Comparison of ENCODE assay signal across 8 mouse cellular contexts in genomic region chr6:113306322-113306985, GRCm38 (mm10). TPM values are rescaled to one million over a fixed set of nuclear protein-coding genes. Genes with fewer than 3 reads are reported as not detected.
A peak's percentile ranks its signal among the peaks of the same experiment; 100 is the strongest.
DNase-seq lines count a peak whose midpoint lies in the region; ATAC-seq and TF ChIP-seq lines count a peak whose summit lies in the region.

No protein-coding gene starts in this region.

- peak; percentile 100 for DNase-seq in A20 (ENCODE audit: low read depth, low spot score)
- DNase-seq in heart, adult 9 months (ENCODE audit: low spot score in 2 of 2), result peak; percentile 100
- peak; percentile 100 for DNase-seq in monocyte, adult 2 months (ENCODE audit: low read depth in 1 of 2, low spot score in 2 of 2)
- peak; percentile 100 for DNase-seq in spleen, postnatal 36 days (ENCODE audit: low spot score in 2 of 2)

- peak; percentile 98 for ATAC-seq in kidney, embryonic 14.5 days (ENCODE audit: low FRiP score, low TSS enrichment)
- peak; percentile 99 for ATAC-seq in limb, embryonic 15.5 days (ENCODE audit: insufficient number of reproducible peaks, low FRiP score, low TSS enrichment, low read depth)

- H3K4me1 ChIP-seq in bone marrow macrophage, adult 2 months (ENCODE audit: control insufficient read depth, insufficient read depth, low read length), result 0 out of 2 replicates have a peak, but pooled peaks cover 14% of the 10 kb centered on the region
- peaks cover 4% of the 10 kb centered on the region; the same call in 1 of the 2 replicates for H3K4me1 ChIP-seq in embryonic fibroblast, embryonic 13.5 days (ENCODE audit: control insufficient read depth, insufficient read depth, low read length)
- peaks cover 12% of the 10 kb centered on the region; the same call in 1 of the 2 replicates for H3K4me1 ChIP-seq in kidney, embryonic 14.5 days (ENCODE audit: control insufficient read depth, insufficient read depth, low read length)
- H3K4me1 ChIP-seq in limb, embryonic 15.5 days, result peaks cover 22% of the 10 kb centered on the region

- peak overlapping the region; percentile 69 for H3K4me3 ChIP-seq in bone marrow macrophage, adult 2 months (ENCODE audit: insufficient read depth, low read length)
- H3K4me3 ChIP-seq in embryonic fibroblast, embryonic 13.5 days (ENCODE audit: insufficient read depth, low read length), result peak overlapping the region; percentile 96
- peak overlapping the region; percentile 75 for H3K4me3 ChIP-seq in kidney, embryonic 14.5 days (ENCODE audit: low read length)
- peak overlapping the region; percentile 99 for H3K4me3 ChIP-seq in limb, embryonic 15.5 days

- peak overlapping the region; percentile 95 for H3K4me2 ChIP-seq in kidney, embryonic 14.5 days (replicated peaks; ENCODE audit: low read depth, low read length)
- peak overlapping the region; percentile 94 for H3K4me2 ChIP-seq in limb, embryonic 15.5 days

- H3K9ac ChIP-seq in kidney, embryonic 14.5 days (ENCODE audit: low read depth, low read length), result peak overlapping the region; percentile 96
- H3K9ac ChIP-seq in limb, embryonic 15.5 days, result peak overlapping the region; percentile 99

- no peak for TF ChIP-seq POLR2A in bone marrow macrophage, adult 2 months (IDR thresholded peaks at IDR 0.05; ENCODE audit: borderline replicate concordance, low read depth, low read length)
- peak; percentile 45; the same call in 1 of the 2 replicates for TF ChIP-seq POLR2A in embryonic fibroblast, embryonic 13.5 days (IDR thresholded peaks at IDR 0.05; ENCODE audit: low read depth, low read length)

- TF ChIP-seq CTCF in bone marrow macrophage, adult 2 months (IDR thresholded peaks at IDR 0.05; ENCODE audit: low read depth, low read length), result no peak
- TF ChIP-seq CTCF in embryonic fibroblast, embryonic 13.5 days (IDR thresholded peaks at IDR 0.05; ENCODE audit: borderline replicate concordance, insufficient read depth, low read length), result no peak

- peaks cover 16% of the 10 kb centered on the region for H3K36me3 ChIP-seq in kidney, embryonic 14.5 days (ENCODE audit: control insufficient read depth, insufficient read depth, low read length)
- H3K36me3 ChIP-seq in limb, embryonic 15.5 days, result peaks cover 15% of the 10 kb centered on the region

- 0% methylated on average over 49 of the region's 50 CpGs for WGBS in kidney, embryonic 14.5 days
- under 1% methylated on average over 48 of the region's 50 CpGs for WGBS in limb, embryonic 15.5 days

- no peaks in the 10 kb centered on the region for H3K9me3 ChIP-seq in kidney, embryonic 14.5 days (ENCODE audit: control insufficient read depth, low read length)
- no peaks in the 10 kb centered on the region for H3K9me3 ChIP-seq in limb, embryonic 15.5 days

- peak overlapping the region; percentile 98 for H3K27ac ChIP-seq in bone marrow macrophage, adult 2 months (ENCODE audit: insufficient read depth, low read depth, low read length)
- H3K27ac ChIP-seq in embryonic fibroblast, embryonic 13.5 days (ENCODE audit: insufficient read depth, low read length), result peak overlapping the region; percentile 100
- peak overlapping the region; percentile 98 for H3K27ac ChIP-seq in kidney, embryonic 14.5 days (ENCODE audit: low read depth, low read length)
- H3K27ac ChIP-seq in limb, embryonic 15.5 days, result peak overlapping the region; percentile 99

- H3K27me3 ChIP-seq in kidney, embryonic 14.5 days (ENCODE audit: control insufficient read depth, insufficient read depth, low read length), result no peaks in the 10 kb centered on the region
- H3K27me3 ChIP-seq in limb, embryonic 15.5 days, result no peaks in the 10 kb centered on the region

RNA-seq across cellular contexts. Expression of gene Brpf1, which starts 0.5 kb away (rescaled TPM):
- 31.6 and 34.1 TPM in 2 replicates for polyA plus RNA-seq in bone marrow macrophage, adult 2 months (2012; ENCODE audit: insufficient read depth, insufficient read length, missing spikeins)
- polyA plus RNA-seq in embryonic fibroblast, embryonic 13.5 days (2011; ENCODE audit: insufficient read length, low read depth, missing spikeins), result 16.5 and 17.0 TPM in 2 replicates
- polyA plus RNA-seq in kidney, embryonic 14.5 days (2014; fragmentation: Nextera tagmentation; extraction: Ambion mirVana), result 18.2 and 27.2 TPM in 2 replicates
- 15.1 and 16.1 TPM in 2 replicates for polyA plus RNA-seq in limb, embryonic 15.5 days (2015; fragmentation: Nextera tagmentation; extraction: Ambion mirVana)

RNA-seq across cellular contexts. Expression of gene Ogg1, which starts 20.3 kb away (rescaled TPM):
- polyA plus RNA-seq in bone marrow macrophage, adult 2 months (2012; ENCODE audit: insufficient read depth, insufficient read length, missing spikeins), result 14.9 and 15.0 TPM in 2 replicates
- polyA plus RNA-seq in embryonic fibroblast, embryonic 13.5 days (2011; ENCODE audit: insufficient read length, low read depth, missing spikeins), result 20.9 and 24.3 TPM in 2 replicates
- polyA plus RNA-seq in kidney, embryonic 14.5 days (2014; fragmentation: Nextera tagmentation; extraction: Ambion mirVana), result 17.3 and 18.4 TPM in 2 replicates
- 10.6 and 10.7 TPM in 2 replicates for polyA plus RNA-seq in limb, embryonic 15.5 days (2015; fragmentation: Nextera tagmentation; extraction: Ambion mirVana)

RNA-seq across cellular contexts. Expression of gene Cpne9, which starts 24.3 kb away (rescaled TPM):
- polyA plus RNA-seq in bone marrow macrophage, adult 2 months (2012; ENCODE audit: insufficient read depth, insufficient read length, missing spikeins), result not detected in 2 replicates
- 0.25 TPM in 1 of 2 replicates, not detected in the other for polyA plus RNA-seq in embryonic fibroblast, embryonic 13.5 days (2011; ENCODE audit: insufficient read length, low read depth, missing spikeins)
- polyA plus RNA-seq in kidney, embryonic 14.5 days (2014; fragmentation: Nextera tagmentation; extraction: Ambion mirVana), result 0.23 TPM in 1 of 2 replicates, not detected in the other
- polyA plus RNA-seq in limb, embryonic 15.5 days (2015; fragmentation: Nextera tagmentation; extraction: Ambion mirVana), result 0.10 and 0.20 TPM in 2 replicates

RNA-seq across cellular contexts. Expression of gene Camk1, which starts 37.3 kb away (rescaled TPM):
- polyA plus RNA-seq in bone marrow macrophage, adult 2 months (2012; ENCODE audit: insufficient read depth, insufficient read length, missing spikeins), result 216 and 226 TPM in 2 replicates
- 56.3 and 66.6 TPM in 2 replicates for polyA plus RNA-seq in embryonic fibroblast, embryonic 13.5 days (2011; ENCODE audit: insufficient read length, low read depth, missing spikeins)
- 112 and 114 TPM in 2 replicates for polyA plus RNA-seq in kidney, embryonic 14.5 days (2014; fragmentation: Nextera tagmentation; extraction: Ambion mirVana)
- polyA plus RNA-seq in limb, embryonic 15.5 days (2015; fragmentation: Nextera tagmentation; extraction: Ambion mirVana), result 91.4 and 91.7 TPM in 2 replicates

Comparison
In these comparisons a context has a peak if more than half of its experiments do, and no peak if none do; other contexts are left out.
1. Peak in every context shown above with its lines: DNase-seq, ATAC-seq, H3K4me3 ChIP-seq and H3K27ac ChIP-seq.